Mouse (Mus musculus) CD4-positive naive resting alpha-beta T cell, adult 76 days (primary cell): ENCODE results near the gene Dagla. TPM values are rescaled to one million over a fixed set of nuclear protein-coding genes. Genes with fewer than 3 reads are reported as not detected.

Experiments
- total RNA-seq: library from RNA; stranded (reverse); gene quantifications from one replicate; pipeline ENCODE4 v1.2.4, GENCODE M21; 2023

The Dagla gene
- total RNA-seq, result not detected

GRCm38 (mm10) chr19:10304810-10305544, at the start of gene Dagla:
TSS of gene Dagla (minus strand) at chr19:10304877.

GRCm38 (mm10) chr19:10240654-10241305, 63.9 kb downstream of the Dagla start, which contains the start of gene Myrf:
TSS of gene Myrf (minus strand) at chr19:10240748.

GRCm38 (mm10) chr19:10203848-10204615, 100.6 kb downstream of the Dagla start, which contains the start of the genes Tmem258 and Fen1:
TSS of gene Tmem258 (plus strand) at chr19:10204014.
TSS of gene Fen1 (minus strand) at chr19:10204169.

Other genes starting within 250 kb of the Dagla start
- gene Fads2, start 203.1 kb downstream of the Dagla start, total RNA-seq, result 0.18 TPM
- 12.7 TPM for gene Fads1, start 122.0 kb downstream of the Dagla start, total RNA-seq
- gene Tmem258, start 100.9 kb downstream of the Dagla start, total RNA-seq, result 101 TPM
- gene Fen1, start 100.7 kb downstream of the Dagla start, total RNA-seq, result 21.3 TPM
- not detected for gene Myrf, start 64.1 kb downstream of the Dagla start, total RNA-seq
- not detected for gene Syt7, start 84.2 kb upstream of the Dagla start, total RNA-seq
- not detected for gene Lrrc10b, start 152.6 kb upstream of the Dagla start, total RNA-seq
- gene Ppp1r32, start 178.1 kb upstream of the Dagla start, total RNA-seq, result 3.5 TPM
- 147 TPM for gene Cpsf7, start 220.4 kb upstream of the Dagla start, total RNA-seq
- 42.6 TPM for gene Sdhaf2, start 221.3 kb upstream of the Dagla start, total RNA-seq